Mouse (Mus musculus): ENCODE measurements around the gene Ptma.

The Ptma gene

GRCm38 (mm10) chr1:86526116-86526788, at the start of gene Ptma:
Gene Ptma (plus strand): TSS chr1:86526726.
- DNase-seq, result peak; percentile 100

- DNase-seq, result no peak
Observed at GRCm38 (mm10) chr1:86477738-86478285, 48.7 kb upstream of the Ptma start.

GRCm38 (mm10) chr1:86479099-86479825, 47.3 kb upstream of the Ptma start:
- DNase-seq, result no peak

- DNase-seq, result no peak
Observed at GRCm38 (mm10) chr1:86480288-86480687, 46.2 kb upstream of the Ptma start.

- no peak for DNase-seq
Observed at GRCm38 (mm10) chr1:86480735-86481447, 45.6 kb upstream of the Ptma start.

- DNase-seq, result no peak
Observed at GRCm38 (mm10) chr1:86481468-86481867, 45.1 kb upstream of the Ptma start.

- DNase-seq, result no peak
Observed at GRCm38 (mm10) chr1:86482288-86482687, 44.2 kb upstream of the Ptma start.

- DNase-seq, result no peak
Observed at GRCm38 (mm10) chr1:86482761-86483160, 43.8 kb upstream of the Ptma start.

GRCm38 (mm10) chr1:86485346-86485745, 41.2 kb upstream of the Ptma start:
- DNase-seq, result peak; percentile 41

GRCm38 (mm10) chr1:86485858-86486257, 40.7 kb upstream of the Ptma start:
- DNase-seq, result peak; percentile 57

- no peak for DNase-seq
Observed at GRCm38 (mm10) chr1:86486703-86487294, 39.7 kb upstream of the Ptma start.

GRCm38 (mm10) chr1:86487295-86487907, 39.1 kb upstream of the Ptma start:
- peak; percentile 100 for DNase-seq

- no peak for DNase-seq
Observed at GRCm38 (mm10) chr1:86487908-86488314, 38.6 kb upstream of the Ptma start.

- DNase-seq, result peak; percentile 66
Observed at GRCm38 (mm10) chr1:86488326-86488725, 38.2 kb upstream of the Ptma start.

GRCm38 (mm10) chr1:86488774-86489173, 37.8 kb upstream of the Ptma start:
- peak; percentile 56 for DNase-seq

- no peak for DNase-seq
Observed at GRCm38 (mm10) chr1:86489901-86490300, 36.6 kb upstream of the Ptma start.

GRCm38 (mm10) chr1:86490697-86491096, 35.8 kb upstream of the Ptma start:
- no peak for DNase-seq

GRCm38 (mm10) chr1:86491533-86492094, 34.9 kb upstream of the Ptma start:
- no peak for DNase-seq

- DNase-seq, result no peak
Observed at GRCm38 (mm10) chr1:86492095-86493070, 34.1 kb upstream of the Ptma start.

GRCm38 (mm10) chr1:86493783-86494182, 32.7 kb upstream of the Ptma start:
- DNase-seq, result no peak

GRCm38 (mm10) chr1:86496340-86496739, 30.2 kb upstream of the Ptma start:
- DNase-seq, result no peak
